Mouse (Mus musculus): ENCODE data around the gene Cphx1.
"Not testable (repeated sequence)": the region's sequence is repeated elsewhere in the genome, so short reads cannot be mapped to it uniquely, and the experiment has no call there.

Gene Cphx1

DNA sequence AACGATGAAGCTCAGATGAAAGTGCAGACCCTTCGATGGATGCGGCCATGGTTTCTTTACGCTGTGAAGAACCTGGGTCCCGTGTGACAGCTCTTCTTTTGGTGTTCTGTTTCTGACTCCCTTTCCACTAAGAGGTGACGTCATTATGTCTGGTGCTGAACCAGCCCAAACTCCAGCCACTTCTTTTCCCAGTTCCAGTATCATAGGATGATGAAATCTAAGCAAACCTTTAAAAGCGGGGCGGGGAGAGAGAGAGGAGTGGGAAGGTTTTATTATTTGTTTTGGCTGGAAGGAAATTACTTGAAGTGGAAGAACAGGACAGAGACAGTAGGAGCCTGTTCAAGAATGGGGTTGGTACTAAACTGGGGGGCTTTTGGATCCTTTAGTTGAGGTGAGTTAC, at the start of gene Cphx1:
Cphx1 (plus strand) TSS at position 301 of the 400 bp plus-strand sequence.
- not testable (repeated sequence) for DNase-seq

DNA sequence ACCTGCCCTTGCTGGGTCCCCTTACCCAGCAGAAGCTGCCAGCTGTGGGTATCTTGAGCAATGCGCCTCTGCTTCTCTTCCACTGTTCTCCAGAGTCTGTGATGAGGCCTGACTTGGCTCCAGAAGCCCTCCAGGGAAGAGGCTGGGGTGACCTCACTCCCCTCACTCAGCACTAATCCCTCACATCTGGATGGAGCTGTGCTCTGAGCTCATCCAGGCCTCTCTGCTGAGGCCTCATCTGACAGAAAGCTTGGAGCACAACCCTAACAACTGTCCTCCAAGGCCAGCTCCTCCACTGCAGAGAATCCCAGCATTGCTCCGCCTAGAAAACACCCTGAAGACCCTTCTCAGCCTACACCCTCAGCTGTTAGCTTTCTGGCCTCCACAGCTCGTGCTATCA, 43.5 kb upstream of the Cphx1 start:
- DNase-seq = not testable (repeated sequence)

DNA sequence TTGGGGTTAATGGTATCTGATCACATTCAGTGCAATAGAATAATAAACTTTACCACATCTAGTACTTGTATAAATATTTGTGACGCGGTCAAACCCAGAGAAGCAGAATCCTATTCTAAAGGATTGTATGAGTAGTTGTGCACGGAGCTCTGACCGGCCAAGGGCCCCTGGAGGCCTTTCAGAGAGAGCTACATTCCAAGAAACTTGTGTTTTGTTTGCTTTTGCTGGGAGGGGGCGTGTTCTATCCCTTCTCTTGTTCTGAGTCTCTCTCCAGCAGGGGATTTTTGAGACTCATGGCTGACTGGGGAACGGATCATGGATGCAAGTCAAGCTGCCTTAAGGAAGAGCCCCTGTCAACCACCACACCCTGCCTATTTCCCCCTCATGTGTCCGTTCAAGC, 42.4 kb upstream of the Cphx1 start:
- not testable (repeated sequence) for DNase-seq

DNA sequence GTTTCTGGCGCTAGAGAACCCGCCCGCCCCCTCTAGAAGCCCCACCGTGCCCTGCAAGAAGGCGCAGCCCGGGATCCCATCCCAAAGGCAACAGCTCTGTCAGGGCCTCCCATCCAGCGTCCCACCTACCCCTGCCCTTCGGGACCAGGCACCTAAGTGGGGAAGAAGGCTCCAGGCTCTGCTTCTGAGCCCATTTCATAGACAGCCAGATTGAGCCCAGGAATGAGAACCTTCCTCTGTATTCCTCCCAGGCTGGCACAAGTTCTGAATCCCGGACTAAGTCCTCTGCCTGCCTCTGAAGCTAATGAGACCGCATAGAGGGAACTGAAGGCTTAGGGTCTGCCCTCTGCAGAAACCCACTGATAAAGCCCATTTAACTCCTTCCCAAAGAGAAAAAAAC, 35.1 kb upstream of the Cphx1 start, which contains the start of gene Plac9a:
Plac9a (minus strand) TSS at position 101 of the 400 bp plus-strand sequence.
- DNase-seq = not testable (repeated sequence)

DNA sequence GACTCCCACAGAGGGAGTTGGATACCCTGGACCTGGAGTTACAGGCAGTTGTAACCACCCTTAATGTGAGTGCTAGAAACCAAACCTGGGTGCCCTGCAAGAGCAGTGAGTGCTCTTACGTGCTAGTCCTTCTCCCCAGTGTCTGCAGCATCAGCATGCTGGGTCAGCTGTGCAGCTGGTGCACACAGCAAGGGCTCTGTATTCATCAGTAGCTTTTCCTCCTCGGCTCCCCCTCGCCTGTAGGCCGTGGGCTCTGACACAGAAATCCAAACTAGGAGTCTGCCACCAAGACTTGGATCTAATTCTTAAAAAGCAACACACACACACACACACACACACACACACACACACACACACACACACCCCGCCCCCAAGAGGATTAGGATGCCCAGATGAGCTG, 32.9 kb upstream of the Cphx1 start:
- DNase-seq = peak; percentile 0

DNA sequence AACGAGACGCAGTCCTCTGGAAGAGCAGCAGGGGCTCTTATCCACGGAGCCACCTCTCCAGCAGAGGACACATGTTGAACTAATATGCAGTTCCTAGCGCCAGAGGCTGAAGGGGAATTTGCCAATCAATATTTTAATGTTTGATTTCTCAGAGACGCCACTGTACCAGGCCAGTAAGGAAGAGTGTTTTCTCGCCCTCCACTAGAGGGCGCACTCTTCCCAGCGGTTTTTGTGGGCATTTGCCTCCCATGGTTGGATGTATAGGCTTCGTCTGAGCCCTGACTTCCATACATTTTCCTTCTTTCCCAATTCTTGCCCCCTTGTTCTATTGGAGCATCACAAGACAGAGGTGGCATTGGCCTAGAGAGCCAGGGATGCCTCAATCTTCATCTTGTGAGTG, 30.8 kb upstream of the Cphx1 start:
- DNase-seq = not testable (repeated sequence)

DNA sequence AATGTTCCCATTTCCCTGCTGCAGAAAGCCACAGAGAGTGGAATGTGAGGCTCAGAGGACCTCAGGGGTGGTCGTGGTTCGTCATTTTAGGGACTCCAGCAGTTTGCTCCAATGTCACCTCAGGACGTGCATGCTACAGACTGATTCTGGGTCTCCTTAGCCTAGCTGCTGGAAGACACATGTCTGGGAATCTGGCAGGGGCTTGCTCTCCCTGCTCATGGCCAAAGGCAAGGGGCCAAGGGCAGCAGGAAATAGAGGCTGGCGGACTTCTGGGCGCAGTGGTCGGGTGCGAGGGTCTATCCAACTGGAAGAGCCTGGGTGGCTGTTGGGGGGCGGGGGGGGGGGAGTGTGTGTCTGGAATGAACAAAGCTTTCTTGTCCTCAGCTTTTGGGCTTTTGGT, 29.1 kb upstream of the Cphx1 start:
- not testable (repeated sequence) for DNase-seq

DNA sequence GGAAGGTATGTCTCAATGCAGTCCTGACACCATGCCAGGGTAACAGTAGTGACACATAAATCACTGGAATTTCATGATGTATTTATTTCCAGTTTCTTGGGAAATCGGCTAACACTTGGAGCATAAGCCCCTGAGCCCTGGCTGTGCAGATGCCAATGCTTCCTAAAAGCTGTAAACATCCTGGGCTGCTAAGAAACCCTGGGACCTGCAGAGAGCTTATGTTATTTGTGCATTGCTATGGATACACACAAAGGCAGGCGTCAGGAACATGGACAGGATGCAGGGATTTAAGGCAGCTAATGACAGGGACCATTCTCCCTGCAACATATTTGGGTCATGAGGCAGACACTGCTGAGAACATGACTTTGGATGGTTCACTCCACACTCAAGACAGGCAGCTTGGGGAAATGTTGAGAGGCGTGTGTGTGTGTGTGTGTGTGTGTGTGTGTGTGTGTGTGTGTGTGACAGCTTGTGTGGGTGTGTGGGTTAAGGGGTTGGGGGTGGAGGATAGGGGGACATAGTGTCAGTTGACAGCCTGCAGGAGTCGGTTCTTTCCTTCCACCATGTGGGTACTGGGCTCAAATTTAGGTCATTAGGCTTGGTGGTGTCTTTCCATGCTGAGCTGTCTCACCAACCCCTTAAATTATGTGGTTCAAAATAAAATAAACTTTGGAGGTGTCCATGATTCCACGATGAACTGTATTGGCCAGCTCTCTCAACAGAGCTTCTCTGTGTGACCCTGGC, 19.5 kb upstream of the Cphx1 start:
- not testable (repeated sequence) for DNase-seq

DNA sequence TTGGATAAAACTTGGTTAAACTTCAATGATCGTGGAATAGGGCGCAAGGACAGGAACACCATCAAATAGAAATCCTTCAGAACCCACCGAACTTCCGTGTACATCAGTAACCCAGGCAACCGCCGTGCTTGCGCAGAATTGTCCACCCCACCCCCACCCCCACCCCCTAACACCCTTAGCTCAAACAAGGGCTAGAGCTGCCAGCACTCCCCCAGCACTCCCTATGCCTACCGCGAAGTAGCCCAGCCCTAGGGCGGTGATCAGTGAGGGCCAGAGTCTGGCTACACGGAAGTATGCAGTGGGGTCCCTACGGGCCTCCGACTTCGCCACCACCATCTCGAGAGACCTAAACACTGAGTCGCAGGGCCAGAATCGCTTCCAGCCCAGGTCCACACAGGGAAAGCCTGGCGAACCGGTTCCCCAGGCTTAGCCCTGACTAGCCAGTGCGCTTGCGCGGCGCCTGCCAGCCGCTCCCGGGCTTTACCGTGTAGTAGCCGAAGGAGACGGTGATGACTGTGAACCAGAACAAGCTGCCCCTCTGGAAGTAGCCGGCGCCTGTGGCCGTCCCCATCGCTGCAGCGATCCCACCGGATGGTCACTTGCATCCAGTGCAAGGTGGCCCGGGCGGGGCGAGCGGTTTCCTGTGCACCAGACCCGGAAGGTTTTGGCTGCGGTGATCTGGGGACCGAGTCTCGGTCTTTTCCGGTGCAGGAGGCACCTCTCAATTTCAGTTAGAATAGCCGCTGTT, 11.1 kb upstream of the Cphx1 start:
- DNase-seq = not testable (repeated sequence)

DNA sequence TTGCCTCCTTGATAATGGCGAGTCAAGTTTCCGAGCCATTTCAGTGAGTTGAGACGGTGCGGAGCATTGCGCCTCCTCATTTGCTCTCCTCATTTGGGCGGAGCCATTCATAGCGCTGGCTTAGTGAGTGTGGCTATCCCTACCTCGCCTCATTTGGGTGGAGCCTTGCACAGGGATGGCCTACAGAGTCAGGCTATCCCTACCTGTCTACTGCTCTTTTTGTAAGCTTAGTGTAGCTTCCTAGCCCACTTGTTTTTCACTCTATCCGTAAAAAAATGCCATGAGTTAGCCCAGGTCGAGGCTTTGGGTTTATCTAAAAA, 10.6 kb upstream of the Cphx1 start, which contains the start of gene Tmem254a:
Tmem254a (minus strand) TSS at position 111 of the 320 bp plus-strand sequence.
- DNase-seq = not testable (repeated sequence)

DNA sequence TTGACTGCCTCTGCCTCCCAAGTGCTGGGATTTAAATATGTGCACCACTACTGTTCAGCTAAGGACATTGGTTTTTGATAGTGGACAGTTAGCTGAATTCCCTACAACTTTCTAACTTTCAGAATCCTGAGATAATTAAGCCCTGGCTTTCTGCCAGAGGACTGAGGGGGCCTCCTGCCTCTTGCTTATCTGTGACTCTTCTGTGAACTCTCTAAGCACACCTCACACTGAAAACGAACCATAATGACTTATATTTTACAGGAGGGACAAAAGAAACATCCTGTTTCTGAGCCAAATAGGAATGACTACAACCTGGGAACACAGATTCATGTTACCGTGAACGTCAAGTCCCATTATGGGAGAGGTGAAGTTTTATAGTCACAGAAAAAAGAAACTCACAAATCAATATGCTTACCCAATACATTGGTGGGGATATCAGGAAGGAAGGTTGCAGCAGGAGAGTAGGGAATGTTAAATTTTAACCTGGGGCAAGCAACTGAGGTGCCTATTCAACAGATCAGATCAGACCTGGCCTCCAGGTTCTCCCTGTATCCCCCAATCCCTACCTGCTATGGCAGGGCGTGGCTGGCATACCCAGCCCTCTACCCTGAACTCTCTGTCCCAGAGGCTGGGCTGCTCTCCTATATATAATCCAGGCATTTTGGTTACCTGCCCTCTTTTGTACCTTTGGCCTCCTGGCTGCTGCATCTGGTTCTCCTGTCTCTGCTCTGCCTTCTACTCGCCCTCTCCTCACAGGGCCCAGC, 1.1 kb upstream of the Cphx1 start:
- DNase-seq = not testable (repeated sequence)

DNA sequence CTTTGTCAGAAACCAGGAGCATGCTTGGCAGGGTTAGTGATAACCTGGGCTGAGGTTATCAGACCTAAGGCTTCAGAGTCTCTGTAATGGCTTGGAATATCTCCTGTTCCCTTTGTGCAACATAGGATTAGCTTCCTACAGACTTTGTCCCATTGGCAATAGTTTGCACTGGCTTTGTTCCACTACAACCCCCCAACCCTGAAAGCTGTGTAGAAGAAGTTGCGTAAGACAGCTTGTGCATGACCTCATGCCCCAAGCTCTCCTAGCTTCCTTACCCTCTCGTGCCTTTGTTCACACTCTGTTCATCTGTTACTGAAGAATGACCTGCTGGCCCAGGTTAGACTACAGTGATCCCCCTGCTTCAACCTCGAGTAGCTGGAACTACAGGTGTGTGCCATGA, 19.8 kb downstream of the Cphx1 start:
- DNase-seq = not testable (repeated sequence)

DNA sequence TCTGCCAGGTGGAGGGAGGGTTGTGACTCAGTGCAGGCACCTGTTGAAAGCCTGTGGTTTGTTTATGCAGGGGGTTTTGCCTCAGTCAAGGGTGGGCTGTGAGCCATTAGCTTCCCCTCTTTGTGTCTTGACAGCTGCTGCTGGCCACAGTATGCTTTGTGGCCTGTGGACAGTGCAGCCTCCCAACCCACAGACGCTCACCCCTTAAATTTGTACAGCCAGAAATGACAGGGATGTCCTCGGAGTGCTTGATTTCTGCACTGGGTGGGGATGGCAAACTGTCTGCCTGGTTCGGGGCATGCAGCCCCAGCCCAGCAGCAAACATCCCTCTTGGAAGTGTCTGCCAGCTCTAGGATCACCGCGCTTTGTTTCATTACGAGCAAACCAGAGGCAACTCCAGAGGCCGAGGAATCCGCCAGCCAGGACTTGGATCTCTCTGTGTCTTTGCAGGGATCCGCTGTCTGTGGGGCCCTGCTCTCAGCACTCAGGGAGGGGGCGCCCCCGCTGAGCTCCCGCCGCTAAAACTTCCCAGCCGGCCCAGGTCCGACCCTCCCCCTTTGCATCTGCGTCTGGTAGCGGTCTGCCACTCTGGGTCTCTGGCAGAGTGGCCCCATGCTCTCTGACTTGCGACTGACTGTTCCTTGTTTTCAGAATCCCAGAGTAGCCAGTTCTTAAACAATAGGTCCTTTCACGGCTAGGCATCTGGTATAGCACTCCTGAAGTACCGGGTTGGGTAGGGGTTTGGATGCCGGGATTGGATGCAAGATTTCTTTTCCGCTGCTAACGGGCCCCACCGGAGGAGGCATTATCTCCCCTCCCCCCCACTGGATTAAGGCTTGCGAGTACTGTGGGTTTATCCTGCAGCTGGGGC, 40.5 kb downstream of the Cphx1 start, which contains the start of gene Duxbl1:
Duxbl1 (plus strand) TSS at position 207 of the 871 bp plus-strand sequence.
- DNase-seq = not testable (repeated sequence)

DNA sequence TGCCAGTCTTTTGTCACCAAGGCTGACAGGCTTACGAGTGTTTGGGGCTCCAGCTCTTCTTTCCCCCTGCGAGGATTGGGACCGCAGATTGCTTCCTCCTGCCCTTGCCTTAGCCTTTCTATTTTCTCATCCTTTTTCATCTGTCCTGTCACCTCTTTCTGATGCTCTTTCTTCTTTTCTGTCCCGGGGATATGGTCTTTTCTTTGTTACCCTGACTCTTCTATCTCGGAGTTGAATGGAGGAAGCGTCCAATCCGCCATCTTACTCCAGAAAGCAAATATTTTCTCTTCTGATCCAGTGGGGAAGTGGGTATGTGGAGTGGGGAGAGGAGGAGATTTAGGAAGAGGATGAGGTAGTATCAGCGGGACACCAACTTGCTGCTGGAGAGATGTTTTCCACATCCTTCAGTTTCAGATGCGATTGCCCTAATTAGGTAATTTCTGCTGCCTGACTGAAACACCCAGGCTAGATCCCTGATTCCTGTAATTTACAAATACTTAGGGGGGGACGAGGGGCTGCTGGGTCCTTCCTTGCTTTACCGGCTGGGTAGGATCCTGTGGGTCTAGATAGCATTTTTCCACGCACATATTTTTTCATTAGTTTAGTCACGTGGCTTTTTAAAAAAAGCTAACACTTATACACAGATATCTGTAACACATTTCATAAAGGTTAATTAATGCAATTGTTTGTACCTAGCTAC, 41.3 kb downstream of the Cphx1 start:
- DNase-seq = not testable (repeated sequence)

DNA sequence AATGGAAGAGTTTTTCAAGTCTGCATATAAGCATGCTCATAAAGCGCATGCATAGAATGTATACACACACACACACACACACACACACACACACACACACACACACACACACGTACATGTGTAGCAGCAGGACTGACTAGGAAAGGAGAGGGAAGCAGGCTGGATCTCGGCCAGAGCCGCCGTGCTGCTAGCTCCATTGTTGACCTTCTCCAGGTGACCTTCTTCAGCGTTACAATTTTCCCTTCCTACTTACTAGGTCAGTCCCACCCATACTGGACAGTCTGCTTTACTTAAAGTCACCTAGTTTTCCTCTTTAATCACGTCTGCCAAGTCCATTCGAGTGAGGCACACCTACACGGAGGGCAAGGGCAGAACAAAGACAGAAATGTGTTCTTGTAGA, 43.8 kb downstream of the Cphx1 start:
- DNase-seq = not testable (repeated sequence)
